Mouse (Mus musculus) olfactory bulb, adult 2 months (tissue): Measurements from ENCODE around the gene Faf2.

Experiments used
- CTCF ChIP-seq: fragments of 200-500 bp; IDR thresholded peaks from 2 replicates; pipeline ENCODE4 v1.5.1; 2012; ENCODE audit warnings: low read depth, mild to moderate bottlenecking, low read length, moderate library complexity; ENCODE audit not compliant: insufficient read depth
- POLR2A ChIP-seq: fragments of 200-500 bp; IDR thresholded peaks from 2 replicates; pipeline ENCODE4 v1.6.1; 2012; ENCODE audit warnings: mild to moderate bottlenecking, low read depth, low read length, moderate library complexity; ENCODE audit not compliant: insufficient read depth

- TF ChIP-seq POLR2A (peak; percentile 82), CTCF (no peak)
Observed at GRCm38 (mm10) chr13:54693558-54694347, 72.2 kb downstream of the Faf2 start, which contains the start of gene Rnf44.
